Mouse (Mus musculus) thymus, adult 2 months (tissue): ENCODE measurements at regions not wholly inside any gene's neighbourhood (a gene's known extent, or its start where the extent isn't known, plus 50 kb on each side); places are given as distances from the start of the nearest gene placed in this dataset.

ENCODE experiments used
- CTCF ChIP-seq: fragments of 200-500 bp; IDR thresholded peaks from 2 replicates; pipeline ENCODE4 v1.5.1; 2012; ENCODE audit warnings: mild to moderate bottlenecking, control low read depth, low read length, moderate library complexity, borderline replicate concordance; ENCODE audit not compliant: control insufficient read depth, poor library complexity, insufficient read depth; ENCODE audit errors: extremely low read depth
- POLR2A ChIP-seq: fragments of 200-500 bp; IDR thresholded peaks from 2 replicates; pipeline ENCODE4 v1.6.1; 2012; ENCODE audit warnings: mild to moderate bottlenecking, low read length, control low read depth, moderate library complexity; ENCODE audit not compliant: control insufficient read depth, poor library complexity, insufficient read depth; ENCODE audit errors: extremely low read depth

GRCm38 (mm10) chr16:95863565-95863964 is 127.2 kb downstream of the Psmg1 start:
- TF ChIP-seq POLR2A (no peak), CTCF (no peak)
